Mouse (Mus musculus): Measurements from ENCODE around the gene Atraid.
"Not testable (repeated sequence)": the region's sequence is repeated elsewhere in the genome, so short reads cannot be mapped to it uniquely, and the experiment has no call there.

Gene Atraid

GRCm38 (mm10) chr5:31047848-31048762 is at the start of gene Atraid:
Atraid (plus strand) TSS chr5:31048312.
- DNase-seq (ENCODE audit: low read depth in 1 of 2, low spot score in 2 of 2) = peak; percentile 97 to 99

- no peak for DNase-seq (ENCODE audit: low read depth in 1 of 2, low spot score in 2 of 2)
Measured at GRCm38 (mm10) chr5:30999324-30999723, 48.8 kb upstream of the Atraid start.

- no peak for DNase-seq (ENCODE audit: low read depth in 1 of 2, low spot score in 2 of 2)
Measured at GRCm38 (mm10) chr5:31000122-31000521, 48.0 kb upstream of the Atraid start.

GRCm38 (mm10) chr5:31000993-31001392 is 47.1 kb upstream of the Atraid start:
- no peak for DNase-seq (ENCODE audit: low read depth in 1 of 2, low spot score in 2 of 2)

GRCm38 (mm10) chr5:31001560-31001959 is 46.6 kb upstream of the Atraid start:
- DNase-seq (ENCODE audit: low read depth in 1 of 2, low spot score in 2 of 2) = no peak

- DNase-seq (ENCODE audit: low read depth in 1 of 2, low spot score in 2 of 2) = peak; percentile 50 to 82
Measured at GRCm38 (mm10) chr5:31004184-31004583, 43.9 kb upstream of the Atraid start.

- DNase-seq (ENCODE audit: low read depth in 1 of 2, low spot score in 2 of 2) = no peak
Measured at GRCm38 (mm10) chr5:31012737-31013136, 35.4 kb upstream of the Atraid start.

GRCm38 (mm10) chr5:31015913-31016312 is 32.2 kb upstream of the Atraid start:
- DNase-seq (ENCODE audit: low read depth in 1 of 2, low spot score in 2 of 2) = no peak

GRCm38 (mm10) chr5:31021790-31022189 is 26.3 kb upstream of the Atraid start:
- not testable (repeated sequence) for DNase-seq (ENCODE audit: low read depth in 1 of 2, low spot score in 2 of 2)

- no peak for DNase-seq (ENCODE audit: low read depth in 1 of 2, low spot score in 2 of 2)
Measured at GRCm38 (mm10) chr5:31022690-31023089, 25.4 kb upstream of the Atraid start.

- no peak for DNase-seq (ENCODE audit: low read depth in 1 of 2, low spot score in 2 of 2)
Measured at GRCm38 (mm10) chr5:31023254-31023653, 24.9 kb upstream of the Atraid start.

GRCm38 (mm10) chr5:31024641-31025040 is 23.5 kb upstream of the Atraid start:
- no peak for DNase-seq (ENCODE audit: low read depth in 1 of 2, low spot score in 2 of 2)

- no peak for DNase-seq (ENCODE audit: low read depth in 1 of 2, low spot score in 2 of 2)
Measured at GRCm38 (mm10) chr5:31030926-31031325, 17.2 kb upstream of the Atraid start.

GRCm38 (mm10) chr5:31031508-31031907 is 16.6 kb upstream of the Atraid start:
- no peak for DNase-seq (ENCODE audit: low read depth in 1 of 2, low spot score in 2 of 2)

- DNase-seq (ENCODE audit: low read depth in 1 of 2, low spot score in 2 of 2) = no peak
Measured at GRCm38 (mm10) chr5:31034669-31035068, 13.4 kb upstream of the Atraid start.

GRCm38 (mm10) chr5:31036556-31036955 is 11.6 kb upstream of the Atraid start:
- not testable (repeated sequence) for DNase-seq (ENCODE audit: low read depth in 1 of 2, low spot score in 2 of 2)

GRCm38 (mm10) chr5:31038171-31038845 is 9.8 kb upstream of the Atraid start:
- DNase-seq (ENCODE audit: low read depth in 1 of 2, low spot score in 2 of 2) = no peak

GRCm38 (mm10) chr5:31046416-31046815 is 1.7 kb upstream of the Atraid start:
- no peak for DNase-seq (ENCODE audit: low read depth in 1 of 2, low spot score in 2 of 2)

GRCm38 (mm10) chr5:31047074-31047473 is 1.0 kb upstream of the Atraid start:
- DNase-seq (ENCODE audit: low read depth in 1 of 2, low spot score in 2 of 2) = no peak

- peak in 1 of 2 experiments; percentile 19 for DNase-seq (ENCODE audit: low read depth in 1 of 2, low spot score in 2 of 2)
Measured at GRCm38 (mm10) chr5:31048763-31049641, 890 bp downstream of the Atraid start, which contains the start of gene Slc5a6. Slc5a6 (minus strand) TSS chr5:31048924.

- no peak for DNase-seq (ENCODE audit: low read depth in 1 of 2, low spot score in 2 of 2)
Measured at GRCm38 (mm10) chr5:31050427-31050826, 2.3 kb downstream of the Atraid start.
